Mouse (Mus musculus): ENCODE data around the gene Pisd. TPM values are rescaled to one million over a fixed set of nuclear protein-coding genes. Genes with fewer than 3 reads are reported as not detected.
"Not testable (repeated sequence)": the region's sequence is repeated elsewhere in the genome, so short reads cannot be mapped to it uniquely, and the experiment has no call there.

The Pisd gene
- polyA plus RNA-seq, 1 experiment: 28.7 TPM

DNA sequence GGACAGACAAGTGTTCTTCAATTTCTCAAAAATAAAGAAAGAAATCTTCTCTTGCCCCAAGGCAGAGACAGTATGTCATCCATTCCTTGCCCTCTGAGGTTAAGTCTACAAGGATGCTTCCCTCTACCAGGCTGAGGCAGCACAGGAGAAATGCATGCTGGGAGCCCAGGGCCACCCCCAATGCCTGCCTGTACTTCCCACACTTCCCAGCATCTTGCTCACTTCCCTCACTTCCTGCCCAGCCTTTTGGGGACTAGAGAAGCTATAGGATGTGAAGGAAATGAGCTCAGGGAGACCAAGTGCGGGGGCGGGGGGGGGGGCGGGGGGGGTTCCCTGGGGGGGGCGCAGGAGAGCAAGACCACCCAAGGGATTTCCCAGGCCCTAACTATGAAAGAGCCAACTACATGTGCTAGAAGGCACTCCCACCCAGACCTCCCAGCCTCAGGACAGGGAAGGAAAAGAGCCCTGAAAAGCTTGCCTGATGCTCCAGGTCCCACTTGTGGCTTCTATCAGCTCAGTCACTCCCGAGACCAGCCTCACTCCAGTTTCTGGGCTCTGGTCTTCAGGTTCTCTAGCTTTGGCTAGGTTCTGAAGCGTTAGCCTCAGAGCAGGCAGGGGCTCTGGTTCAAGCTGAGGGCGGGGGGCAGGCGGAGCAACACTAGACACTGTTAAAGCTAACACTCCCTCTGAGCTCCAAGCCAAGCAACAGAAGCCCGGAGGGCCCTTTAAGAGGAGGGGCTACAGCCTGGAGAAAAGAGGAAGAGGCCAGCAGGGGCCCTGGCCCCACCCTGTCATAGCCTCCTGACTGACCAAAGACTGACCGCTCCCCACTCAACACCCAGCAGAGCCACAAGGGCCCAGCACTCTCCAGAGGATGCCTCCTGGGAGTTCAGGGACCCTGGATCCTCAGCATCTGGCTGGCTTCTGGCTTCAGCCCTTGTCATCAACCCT is 39.5 kb downstream of the Pisd start:
- H3K27me3 ChIP-seq (ENCODE audit: control insufficient read depth, insufficient read depth, low read length): no peaks in the 10 kb centered on the region
- no peaks in the 10 kb centered on the region for H3K36me3 ChIP-seq (ENCODE audit: control insufficient read depth, insufficient read depth, low read length)
- TF ChIP-seq CTCF (IDR thresholded peaks at IDR 0.05; ENCODE audit: control insufficient read depth, insufficient read depth, insufficient replicate concordance, low read depth, low read length): no peak
- TF ChIP-seq POLR2A (IDR thresholded peaks at IDR 0.05; ENCODE audit: control insufficient read depth, low read depth, low read length): no peak
- no peak overlapping the region for H3K27ac ChIP-seq (ENCODE audit: control insufficient read depth, insufficient read depth, low read depth, low read length)
- peak overlapping the region; percentile 67 for H3K4me3 ChIP-seq (ENCODE audit: control insufficient read depth, low read depth, low read length)
- H3K4me1 ChIP-seq (ENCODE audit: control insufficient read depth, insufficient read depth, low read length): no peaks in the 10 kb centered on the region

DNA sequence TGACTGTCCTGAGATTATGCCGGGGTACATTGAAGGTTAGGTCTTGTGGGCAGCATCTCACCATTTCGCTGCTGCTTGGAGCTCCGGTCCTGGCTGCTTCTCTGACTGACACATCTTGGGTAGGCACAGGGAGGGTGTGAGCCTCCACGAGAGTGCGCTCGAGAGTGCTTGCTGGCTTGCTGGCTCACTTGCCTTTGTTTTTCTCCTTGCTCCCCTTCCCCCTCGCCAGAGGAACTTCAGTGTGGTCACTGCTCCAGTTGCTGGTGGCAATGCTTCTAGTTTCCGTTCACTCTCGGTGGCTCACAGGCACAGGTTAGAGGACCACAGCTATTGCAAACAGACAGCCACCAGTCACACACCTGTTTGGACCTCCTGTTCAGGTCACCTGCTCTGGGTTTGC is 43.3 kb downstream of the Pisd start:
- Histone ChIP-seq H3K4me1 (ENCODE audit: control insufficient read depth, insufficient read depth, low read length) (no peaks in the 10 kb centered on the region; the same call in 1 of the 2 replicates), H3K27ac (ENCODE audit: control insufficient read depth, insufficient read depth, low read depth, low read length) (no peak overlapping the region)
- TF ChIP-seq CTCF (IDR thresholded peaks at IDR 0.05; ENCODE audit: control insufficient read depth, insufficient read depth, insufficient replicate concordance, low read depth, low read length) (no peak), POLR2A (IDR thresholded peaks at IDR 0.05; ENCODE audit: control insufficient read depth, low read depth, low read length) (no peak)

DNA sequence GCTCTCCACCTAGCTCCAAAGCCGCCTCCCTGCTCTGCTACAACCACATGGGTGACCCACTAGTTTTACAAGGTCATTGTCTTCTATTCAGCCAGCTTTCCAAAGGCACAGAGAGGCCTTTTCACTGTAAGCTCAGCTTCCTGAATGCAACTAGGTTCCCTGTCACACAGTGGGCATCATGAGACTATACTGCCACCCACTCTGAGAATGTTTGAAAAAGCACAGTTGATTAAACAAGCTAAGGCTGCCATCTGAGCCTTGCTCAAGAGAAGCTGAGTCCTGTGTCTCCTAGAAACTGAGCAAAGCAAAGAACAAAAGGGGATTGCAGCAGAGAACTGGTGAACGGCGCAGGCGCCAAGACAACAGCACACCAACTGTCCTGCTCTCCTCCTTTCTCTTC is 44.1 kb downstream of the Pisd start:
- not testable (repeated sequence) for H3K36me3 ChIP-seq (ENCODE audit: control insufficient read depth, insufficient read depth, low read length); H3K27me3 ChIP-seq (ENCODE audit: control insufficient read depth, insufficient read depth, low read length); H3K4me1 ChIP-seq (ENCODE audit: control insufficient read depth, insufficient read depth, low read length); H3K4me3 ChIP-seq (ENCODE audit: control insufficient read depth, low read depth, low read length); H3K27ac ChIP-seq (ENCODE audit: control insufficient read depth, insufficient read depth, low read depth, low read length)

More for the DNA sequence above, 43.3 kb downstream of the Pisd start:
- Histone ChIP-seq H3K27me3 (ENCODE audit: control insufficient read depth, insufficient read depth, low read length) (no peaks in the 10 kb centered on the region), H3K36me3 (ENCODE audit: control insufficient read depth, insufficient read depth, low read length) (no peaks in the 10 kb centered on the region), H3K4me3 (ENCODE audit: control insufficient read depth, low read depth, low read length) (no peak overlapping the region)

DNA sequence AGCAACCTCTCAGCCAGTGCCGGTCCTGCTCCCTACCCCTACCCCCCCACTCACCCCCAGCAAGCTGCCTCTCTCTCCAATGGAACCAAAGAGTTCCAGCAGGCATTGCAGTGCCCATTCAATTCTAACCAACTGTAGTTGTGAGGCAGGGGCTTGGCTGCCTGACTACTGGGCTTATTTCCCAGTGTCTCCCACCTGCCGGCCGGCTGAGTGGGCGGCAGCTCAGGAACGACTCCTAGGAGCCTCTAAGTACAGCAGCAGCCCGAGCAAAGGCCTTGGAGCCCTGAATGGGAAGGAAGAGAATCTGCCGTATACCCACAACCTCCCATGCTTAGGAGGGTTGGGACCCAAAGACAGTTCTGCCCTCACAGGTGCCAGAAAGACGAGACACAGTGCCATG is 44.6 kb downstream of the Pisd start:
- not testable (repeated sequence) for H3K4me1 ChIP-seq (ENCODE audit: control insufficient read depth, insufficient read depth, low read length); H3K36me3 ChIP-seq (ENCODE audit: control insufficient read depth, insufficient read depth, low read length); H3K27me3 ChIP-seq (ENCODE audit: control insufficient read depth, insufficient read depth, low read length); H3K4me3 ChIP-seq (ENCODE audit: control insufficient read depth, low read depth, low read length); H3K27ac ChIP-seq (ENCODE audit: control insufficient read depth, insufficient read depth, low read depth, low read length)

DNA sequence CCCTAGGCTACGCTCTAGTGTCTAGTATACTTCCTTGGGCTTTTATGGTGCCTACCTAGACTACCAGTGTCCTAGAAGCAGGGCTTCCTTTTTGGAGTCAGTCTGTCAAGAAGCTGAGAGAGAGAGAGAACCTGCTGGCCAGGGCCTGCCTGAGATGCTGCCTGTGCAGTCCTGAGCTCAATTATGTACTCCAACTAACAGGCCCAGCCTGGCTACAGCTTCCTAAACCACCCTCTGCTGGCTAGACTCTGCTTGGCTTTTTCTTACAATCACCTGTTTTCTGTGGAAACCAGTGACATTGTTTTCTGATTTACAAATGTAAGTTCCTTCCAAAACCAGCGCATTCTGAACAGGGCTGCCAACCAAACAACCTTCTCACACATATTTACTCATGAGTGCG is 45.3 kb downstream of the Pisd start:
- no peaks in the 10 kb centered on the region; the same call in 1 of the 2 replicates for H3K4me1 ChIP-seq (ENCODE audit: control insufficient read depth, insufficient read depth, low read length)

DNA sequence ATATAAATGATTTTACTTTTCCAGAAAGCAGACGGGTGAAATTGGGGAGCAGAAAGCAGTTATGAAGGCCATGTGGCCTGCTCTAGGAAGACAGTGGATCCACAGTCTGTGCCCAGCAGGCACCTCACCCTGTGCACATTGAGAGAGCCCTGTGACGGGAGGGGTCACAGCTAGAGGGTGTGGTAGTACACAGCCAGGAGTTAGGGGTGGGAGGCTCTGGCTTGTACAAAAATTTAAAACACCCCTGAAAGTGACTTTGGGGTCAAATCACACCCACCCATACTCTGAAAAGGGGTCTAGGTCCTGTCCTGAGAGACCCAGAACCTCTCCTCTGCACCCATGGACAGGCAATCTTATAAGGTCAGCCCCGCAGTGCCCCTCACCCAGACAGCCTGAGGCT is 48.7 kb downstream of the Pisd start:
- H3K4me1 ChIP-seq (ENCODE audit: control insufficient read depth, insufficient read depth, low read length); H3K27ac ChIP-seq (ENCODE audit: control insufficient read depth, insufficient read depth, low read depth, low read length); H3K27me3 ChIP-seq (ENCODE audit: control insufficient read depth, insufficient read depth, low read length); H3K4me3 ChIP-seq (ENCODE audit: control insufficient read depth, low read depth, low read length); H3K36me3 ChIP-seq (ENCODE audit: control insufficient read depth, insufficient read depth, low read length): not testable (repeated sequence)

More for the DNA sequence above, 45.3 kb downstream of the Pisd start:
- Histone ChIP-seq H3K27ac (ENCODE audit: control insufficient read depth, insufficient read depth, low read depth, low read length) (no peak overlapping the region), H3K27me3 (ENCODE audit: control insufficient read depth, insufficient read depth, low read length) (no peaks in the 10 kb centered on the region), H3K36me3 (ENCODE audit: control insufficient read depth, insufficient read depth, low read length) (no peaks in the 10 kb centered on the region), H3K4me3 (ENCODE audit: control insufficient read depth, low read depth, low read length) (no peak overlapping the region)
- TF ChIP-seq POLR2A (IDR thresholded peaks at IDR 0.05; ENCODE audit: control insufficient read depth, low read depth, low read length) (no peak), CTCF (IDR thresholded peaks at IDR 0.05; ENCODE audit: control insufficient read depth, insufficient read depth, insufficient replicate concordance, low read depth, low read length) (no peak)

DNA sequence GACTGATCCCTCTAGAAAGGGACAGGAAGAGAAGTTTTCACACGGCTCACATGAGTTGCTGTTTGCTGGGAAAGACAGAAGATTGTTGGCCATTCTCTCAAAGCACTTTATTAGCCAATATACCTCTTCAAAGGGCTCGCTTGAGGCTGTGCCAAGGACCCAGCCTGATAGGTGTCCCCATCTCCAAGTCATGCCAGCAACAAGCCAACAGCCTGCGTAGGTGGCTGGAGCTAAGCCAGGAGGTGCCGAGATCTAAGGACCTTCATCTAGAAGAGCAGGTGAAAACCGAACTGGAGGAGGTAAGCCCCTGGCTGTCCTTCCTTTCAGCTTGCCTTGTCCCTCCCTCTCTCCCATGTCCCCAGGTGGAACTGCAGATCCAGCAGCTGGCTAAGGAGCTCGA is 49.7 kb downstream of the Pisd start:
- Histone ChIP-seq H3K4me3 (ENCODE audit: control insufficient read depth, low read depth, low read length) (no peak overlapping the region), H3K27ac (ENCODE audit: control insufficient read depth, insufficient read depth, low read depth, low read length) (no peak overlapping the region), H3K4me1 (ENCODE audit: control insufficient read depth, insufficient read depth, low read length) (no peaks in the 10 kb centered on the region; the same call in 1 of the 2 replicates), H3K36me3 (ENCODE audit: control insufficient read depth, insufficient read depth, low read length) (no peaks in the 10 kb centered on the region), H3K27me3 (ENCODE audit: control insufficient read depth, insufficient read depth, low read length) (no peaks in the 10 kb centered on the region)
- TF ChIP-seq CTCF (IDR thresholded peaks at IDR 0.05; ENCODE audit: control insufficient read depth, insufficient read depth, insufficient replicate concordance, low read depth, low read length) (no peak), POLR2A (IDR thresholded peaks at IDR 0.05; ENCODE audit: control insufficient read depth, low read depth, low read length) (no peak)

DNA sequence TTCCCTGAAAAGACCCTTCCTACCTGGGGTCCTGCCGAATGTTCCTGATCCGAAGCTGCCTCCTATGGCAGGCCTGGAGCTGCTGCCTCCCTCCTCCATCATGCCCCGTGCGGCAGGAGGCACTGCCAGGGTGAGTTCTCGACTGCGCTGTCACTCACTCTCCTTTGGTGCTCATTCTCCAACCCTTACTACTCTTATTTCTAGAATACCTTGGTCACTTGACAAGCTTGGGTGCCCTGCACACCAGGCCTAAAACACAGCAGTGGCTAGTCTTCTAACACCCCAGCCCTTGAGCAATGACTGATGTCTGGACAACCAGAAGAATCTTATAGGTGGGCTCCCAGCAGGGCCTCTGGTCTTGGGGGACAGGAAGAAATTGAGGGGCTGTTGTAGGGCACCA is 51.6 kb downstream of the Pisd start:
- not testable (repeated sequence) for H3K4me3 ChIP-seq (ENCODE audit: control insufficient read depth, low read depth, low read length); H3K27ac ChIP-seq (ENCODE audit: control insufficient read depth, insufficient read depth, low read depth, low read length); H3K4me1 ChIP-seq (ENCODE audit: control insufficient read depth, insufficient read depth, low read length); H3K27me3 ChIP-seq (ENCODE audit: control insufficient read depth, insufficient read depth, low read length); H3K36me3 ChIP-seq (ENCODE audit: control insufficient read depth, insufficient read depth, low read length)
